Mouse (Mus musculus) heart, embryonic 10.5 days (tissue): Measurements from ENCODE around the gene Ccdc24. TPM values are rescaled to one million over a fixed set of nuclear protein-coding genes. Genes with fewer than 3 reads are reported as not detected.

Source experiments
- DNase-seq: peaks from one replicate; pipeline ENCODE4 v3.0.0-alpha.2; 2017; ENCODE audit warnings: low spot score
- H3K27ac ChIP-seq: fragments of 300-500 bp; sonication (generic); 2 replicates; pipeline ENCODE4 v1.5.1; 2016; ENCODE audit warnings: mild to moderate bottlenecking
- H3K27me3 ChIP-seq: fragments of 300-500 bp; sonication (generic); 2 replicates; pipeline ENCODE4 v1.6.1; 2016; ENCODE audit warnings: mild to moderate bottlenecking; ENCODE audit not compliant: poor library complexity, insufficient read depth, severe bottlenecking
- H3K36me3 ChIP-seq: fragments of 300-500 bp; sonication (generic); 2 replicates; pipeline ENCODE4 v1.6.1; 2016; ENCODE audit warnings: mild to moderate bottlenecking, moderate library complexity
- H3K4me1 ChIP-seq: fragments of 300-500 bp; sonication (generic); 2 replicates; pipeline ENCODE4 v1.6.1; 2016; ENCODE audit warnings: mild to moderate bottlenecking
- H3K4me3 ChIP-seq: fragments of 300-500 bp; sonication (generic); 2 replicates; pipeline ENCODE4 v1.5.1; 2016; ENCODE audit warnings: mild to moderate bottlenecking, moderate library complexity
- H3K9me3 ChIP-seq: fragments of 300-500 bp; sonication (generic); 2 replicates; pipeline ENCODE4 v1.6.1; 2016; ENCODE audit warnings: mild to moderate bottlenecking, moderate library complexity
- WGBS: fragments of 180-500 bp; shearing (Covaris S2); methylation state at CpG from one replicate; pipeline ENCODE4 v1.1.7; 2016; 5-methylcytosine and 5-hydroxymethylcytosine counted together
- polyA plus RNA-seq: library from polyadenylated mRNA; unstranded; fragments of >200 nt; fragmentation: Nextera tagmentation; extraction: Ambion mirVana; gene quantifications from 2 replicates; pipeline ENCODE4 v1.2.1, GENCODE M21; 2016

The Ccdc24 gene
- polyA plus RNA-seq, 1 experiment from 2014 or later, result 0.79 TPM

GRCm38 (mm10) chr4:117867823-117868222 is 4.5 kb downstream of the Ccdc24 start:
- H3K27ac ChIP-seq, result no peak overlapping the region; the same call in 1 of the 2 replicates
- DNase-seq, result no peak
- 18% methylated on average over 24 of the region's 24 CpGs for WGBS

DNA sequence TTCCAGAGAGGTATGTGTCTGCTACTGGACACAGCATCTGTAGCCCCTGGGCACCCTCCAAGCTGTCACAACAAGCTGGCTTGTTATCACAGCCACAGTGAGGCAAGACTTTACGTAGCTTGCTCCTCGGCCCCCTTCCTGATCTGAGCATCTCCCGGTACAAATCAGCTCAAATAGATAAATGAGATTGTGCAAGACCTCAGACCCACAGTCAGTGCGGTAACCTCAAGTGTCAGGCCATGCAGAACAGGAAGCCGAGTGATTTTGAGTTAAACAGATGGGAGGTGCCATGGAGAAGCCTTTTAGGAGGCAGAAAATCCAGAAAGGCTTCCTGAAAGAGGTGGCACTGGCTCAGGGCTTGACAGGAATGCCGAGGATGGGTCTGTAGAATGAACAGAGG is 5.4 kb downstream of the Ccdc24 start:
- no peak for DNase-seq
- no peaks in the 10 kb centered on the region for H3K9me3 ChIP-seq
- no peak overlapping the region for H3K27ac ChIP-seq
- no peak overlapping the region for H3K4me3 ChIP-seq
- H3K4me1 ChIP-seq, result peaks cover 64% of the 10 kb centered on the region
- WGBS, result 66% methylated on average over 6 of the region's 6 CpGs
- H3K27me3 ChIP-seq, result peaks cover 45% of the 10 kb centered on the region
- H3K36me3 ChIP-seq, result peaks cover 13% of the 10 kb centered on the region; the same call in 1 of the 2 replicates

More at GRCm38 (mm10) chr4:117867823-117868222, 4.5 kb downstream of the Ccdc24 start:
- Histone ChIP-seq H3K4me3 (peak overlapping the region; percentile 30), H3K36me3 (peaks cover 13% of the 10 kb centered on the region; the same call in 1 of the 2 replicates), H3K9me3 (no peaks in the 10 kb centered on the region), H3K4me1 (peaks cover 65% of the 10 kb centered on the region), H3K27me3 (peaks cover 45% of the 10 kb centered on the region)

DNA sequence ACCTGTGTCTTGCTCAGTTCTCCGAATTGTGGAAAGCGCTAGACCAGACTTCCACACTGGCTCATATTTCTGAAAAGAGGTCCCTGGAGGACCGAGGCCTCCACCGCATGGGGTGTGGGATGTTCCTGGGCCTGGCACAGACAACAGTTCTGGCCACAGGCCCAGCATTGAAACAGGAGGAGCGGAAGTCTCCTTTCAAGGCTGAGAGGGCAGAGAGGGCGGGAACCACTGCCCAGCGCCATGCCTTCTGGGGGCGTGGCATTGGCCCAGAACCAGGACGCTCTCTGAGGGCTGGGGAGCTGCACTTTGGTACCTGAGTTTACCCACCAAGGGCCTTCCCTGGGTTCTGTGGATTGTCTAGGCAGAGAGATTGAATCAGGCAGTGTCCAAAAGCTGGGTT is 6.3 kb downstream of the Ccdc24 start:
- Histone ChIP-seq H3K9me3 (no peaks in the 10 kb centered on the region), H3K4me1 (peaks cover 55% of the 10 kb centered on the region), H3K27me3 (peaks cover 45% of the 10 kb centered on the region), H3K4me3 (no peak overlapping the region), H3K27ac (no peak overlapping the region), H3K36me3 (peaks cover 13% of the 10 kb centered on the region; the same call in 1 of the 2 replicates)
- DNase-seq, result no peak
- WGBS, result 69% methylated on average over 9 of the region's 9 CpGs

- peaks cover 13% of the 10 kb centered on the region; the same call in 1 of the 2 replicates for H3K36me3 ChIP-seq
- DNase-seq, result no peak
- no peak overlapping the region for H3K4me3 ChIP-seq
- peaks cover 39% of the 10 kb centered on the region for H3K4me1 ChIP-seq
- H3K9me3 ChIP-seq, result no peaks in the 10 kb centered on the region
- 0 out of 2 replicates have a peak overlapping the region, but pooled peaks have one; percentile 1 for H3K27ac ChIP-seq
- WGBS, result 33% methylated on average over 4 of the region's 4 CpGs
- H3K27me3 ChIP-seq, result peaks cover 31% of the 10 kb centered on the region
Measured at GRCm38 (mm10) chr4:117862823-117863222, 9.5 kb downstream of the Ccdc24 start.

GRCm38 (mm10) chr4:117860570-117860969 is 11.8 kb downstream of the Ccdc24 start:
- H3K36me3 ChIP-seq, result peaks cover 27% of the 10 kb centered on the region

DNA sequence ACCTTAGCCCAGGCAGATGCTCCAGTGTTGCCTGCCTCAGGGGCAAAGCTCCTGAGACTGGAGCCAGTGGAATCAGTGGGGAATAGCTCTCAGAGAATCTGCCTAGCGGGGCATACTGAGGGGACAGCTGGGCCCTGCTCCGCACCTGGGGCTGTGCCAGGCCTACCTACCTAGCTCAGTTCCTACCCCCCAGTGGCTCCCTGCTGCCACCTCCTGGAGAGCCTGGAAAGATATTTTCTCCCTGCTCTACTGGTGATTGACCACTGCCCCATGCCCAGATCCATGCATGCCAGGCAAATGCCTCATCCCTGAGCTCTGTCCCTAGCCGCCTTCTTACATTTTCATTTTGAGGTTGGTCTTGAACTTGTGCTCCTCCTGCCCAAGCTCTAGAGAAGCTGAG is 13.6 kb downstream of the Ccdc24 start:
- Histone ChIP-seq H3K4me1 (peaks cover 40% of the 10 kb centered on the region), H3K9me3 (no peaks in the 10 kb centered on the region), H3K36me3 (peaks cover 14% of the 10 kb centered on the region; the same call in 1 of the 2 replicates), H3K27ac (no peak overlapping the region), H3K27me3 (peaks cover 30% of the 10 kb centered on the region; the same call in 1 of the 2 replicates), H3K4me3 (no peak overlapping the region)
- 65% methylated on average over 3 of the region's 3 CpGs for WGBS
- DNase-seq, result no peak

More at GRCm38 (mm10) chr4:117860570-117860969, 11.8 kb downstream of the Ccdc24 start:
- no peak overlapping the region for H3K4me3 ChIP-seq
- H3K27me3 ChIP-seq, result peaks cover 34% of the 10 kb centered on the region
- WGBS, result 87% methylated on average over 9 of the region's 9 CpGs
- no peak overlapping the region for H3K27ac ChIP-seq
- no peaks in the 10 kb centered on the region for H3K9me3 ChIP-seq
- no peak for DNase-seq
- H3K4me1 ChIP-seq, result peaks cover 28% of the 10 kb centered on the region

GRCm38 (mm10) chr4:117855146-117855545 is 17.2 kb downstream of the Ccdc24 start:
- Histone ChIP-seq H3K4me1 (peaks cover 26% of the 10 kb centered on the region), H3K9me3 (no peaks in the 10 kb centered on the region), H3K36me3 (peaks cover 14% of the 10 kb centered on the region; the same call in 1 of the 2 replicates), H3K4me3 (no peak overlapping the region), H3K27me3 (peaks cover 28% of the 10 kb centered on the region; the same call in 1 of the 2 replicates), H3K27ac (0 out of 2 replicates have a peak overlapping the region, but pooled peaks have one; percentile 32)
- DNase-seq, result no peak
- 77% methylated on average over 9 of the region's 9 CpGs for WGBS

DNA sequence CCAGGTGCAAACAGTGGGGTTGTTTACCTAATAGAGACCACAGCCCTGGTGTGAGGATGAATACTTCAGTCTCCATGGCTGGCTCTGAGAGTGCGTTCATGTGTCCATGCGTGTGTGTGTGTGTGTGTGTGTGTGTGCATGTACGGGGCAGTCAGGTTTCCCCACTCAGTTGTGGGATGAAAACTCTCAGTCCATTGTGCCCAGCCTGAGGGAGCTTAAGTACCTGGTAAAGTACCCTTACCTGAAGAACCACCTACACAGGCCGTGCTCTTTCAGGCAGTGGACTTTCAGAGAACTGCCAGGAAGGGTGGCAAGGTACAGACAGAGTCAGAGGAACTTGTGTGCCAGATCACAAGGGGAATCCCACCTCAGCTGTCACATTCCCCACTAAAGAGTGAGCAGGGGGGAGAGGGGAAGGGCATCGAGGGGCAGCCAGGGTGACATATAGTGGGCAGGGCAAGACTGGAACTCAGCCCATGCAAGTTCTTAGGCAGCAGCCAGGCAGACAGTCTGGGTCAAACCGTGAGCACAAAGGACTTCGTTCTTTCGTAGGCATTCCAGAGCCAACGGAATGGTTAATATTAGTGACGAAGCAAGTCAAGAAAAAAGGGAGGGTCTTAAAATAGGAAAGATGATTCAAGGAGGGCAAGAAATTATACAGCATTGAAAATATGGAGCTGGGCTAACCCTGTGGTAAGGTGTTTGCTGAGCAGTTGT is 20.0 kb downstream of the Ccdc24 start:
- H3K27ac ChIP-seq, result no peak overlapping the region
- peaks cover 34% of the 10 kb centered on the region; the same call in 1 of the 2 replicates for H3K27me3 ChIP-seq
- H3K4me1 ChIP-seq, result peaks cover 33% of the 10 kb centered on the region
- DNase-seq, result no peak
- H3K4me3 ChIP-seq, result no peak overlapping the region
- no peaks in the 10 kb centered on the region for H3K9me3 ChIP-seq
- 87% methylated on average over 10 of the region's 10 CpGs for whole genome bisulfite sequencing
- peaks cover 14% of the 10 kb centered on the region; the same call in 1 of the 2 replicates for H3K36me3 ChIP-seq

GRCm38 (mm10) chr4:117850871-117851270 is 21.5 kb downstream of the Ccdc24 start:
- Histone ChIP-seq H3K9me3 (no peaks in the 10 kb centered on the region), H3K27me3 (peaks cover 25% of the 10 kb centered on the region; the same call in 1 of the 2 replicates), H3K27ac (no peak overlapping the region), H3K4me1 (peaks cover 36% of the 10 kb centered on the region), H3K36me3 (peaks cover 2% of the 10 kb centered on the region; the same call in 1 of the 2 replicates), H3K4me3 (no peak overlapping the region)
- no peak for DNase-seq
- 80% methylated on average over 7 of the region's 7 CpGs for WGBS

- no peak for DNase-seq
- 84% methylated on average over 7 of the region's 7 CpGs for WGBS
- Histone ChIP-seq H3K9me3 (no peaks in the 10 kb centered on the region), H3K36me3 (peaks cover 7% of the 10 kb centered on the region; the same call in 1 of the 2 replicates), H3K4me1 (peaks cover 31% of the 10 kb centered on the region), H3K27ac (no peak overlapping the region; the same call in 1 of the 2 replicates), H3K27me3 (peaks cover 24% of the 10 kb centered on the region; the same call in 1 of the 2 replicates), H3K4me3 (no peak overlapping the region)
Measured at GRCm38 (mm10) chr4:117850176-117850575, 22.2 kb downstream of the Ccdc24 start.

DNA sequence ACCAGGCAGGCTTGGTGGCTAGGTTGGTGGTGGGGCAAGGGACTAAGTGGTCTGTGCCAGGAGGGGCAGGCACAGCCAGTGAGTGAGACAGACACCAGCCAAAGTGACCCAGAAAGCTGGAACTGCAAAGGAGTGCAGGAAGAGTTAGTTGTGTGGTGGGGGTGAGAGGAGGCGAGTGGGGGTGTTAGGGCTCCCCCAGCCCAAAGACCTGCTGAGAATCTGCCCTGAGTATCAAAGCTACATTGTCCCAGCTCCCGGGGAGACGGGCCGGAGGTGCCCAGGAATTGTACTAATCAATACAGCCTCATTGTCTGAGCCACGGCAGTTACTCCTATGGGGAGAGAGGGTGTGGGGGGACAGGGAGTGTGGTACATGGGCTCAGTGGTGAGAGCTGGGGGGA is 22.9 kb downstream of the Ccdc24 start:
- DNase-seq, result no peak
- Histone ChIP-seq H3K4me3 (no peak overlapping the region), H3K27ac (no peak overlapping the region; the same call in 1 of the 2 replicates), H3K27me3 (peaks cover 28% of the 10 kb centered on the region; the same call in 1 of the 2 replicates), H3K4me1 (peaks cover 24% of the 10 kb centered on the region), H3K9me3 (no peaks in the 10 kb centered on the region), H3K36me3 (peaks cover 7% of the 10 kb centered on the region; the same call in 1 of the 2 replicates)
- WGBS, result 72% methylated on average over 5 of the region's 5 CpGs

GRCm38 (mm10) chr4:117849063-117849462 is 23.3 kb downstream of the Ccdc24 start:
- Histone ChIP-seq H3K4me3 (no peak overlapping the region), H3K4me1 (peaks cover 20% of the 10 kb centered on the region), H3K27me3 (peaks cover 28% of the 10 kb centered on the region; the same call in 1 of the 2 replicates), H3K36me3 (peaks cover 7% of the 10 kb centered on the region; the same call in 1 of the 2 replicates), H3K9me3 (no peaks in the 10 kb centered on the region), H3K27ac (no peak overlapping the region)
- DNase-seq, result no peak
- WGBS, result 51% methylated on average over 17 of the region's 17 CpGs

- H3K9me3 ChIP-seq, result no peaks in the 10 kb centered on the region
- H3K27me3 ChIP-seq, result peaks cover 34% of the 10 kb centered on the region; the same call in 1 of the 2 replicates
- DNase-seq, result no peak
- H3K36me3 ChIP-seq, result peaks cover 7% of the 10 kb centered on the region; the same call in 1 of the 2 replicates
- peaks cover 20% of the 10 kb centered on the region for H3K4me1 ChIP-seq
- WGBS, result 68% methylated on average over 2 of the region's 2 CpGs
- H3K27ac ChIP-seq, result no peak overlapping the region
- no peak overlapping the region for H3K4me3 ChIP-seq
Measured at GRCm38 (mm10) chr4:117847011-117847410, 25.3 kb downstream of the Ccdc24 start.
